Mouse (Mus musculus) T-cell, adult 2 months (primary cell): ENCODE measurements around the gene Cd2bp2.

Experiments
- DNase-seq: peaks from one replicate; pipeline ENCODE4 v3.0.0; 2022; ENCODE audit warnings: low spot score

Cd2bp2 gene

GRCm38 (mm10) chr7:127190672-127191071, 5.2 kb downstream of the Cd2bp2 start:
- no peak for DNase-seq

DNA sequence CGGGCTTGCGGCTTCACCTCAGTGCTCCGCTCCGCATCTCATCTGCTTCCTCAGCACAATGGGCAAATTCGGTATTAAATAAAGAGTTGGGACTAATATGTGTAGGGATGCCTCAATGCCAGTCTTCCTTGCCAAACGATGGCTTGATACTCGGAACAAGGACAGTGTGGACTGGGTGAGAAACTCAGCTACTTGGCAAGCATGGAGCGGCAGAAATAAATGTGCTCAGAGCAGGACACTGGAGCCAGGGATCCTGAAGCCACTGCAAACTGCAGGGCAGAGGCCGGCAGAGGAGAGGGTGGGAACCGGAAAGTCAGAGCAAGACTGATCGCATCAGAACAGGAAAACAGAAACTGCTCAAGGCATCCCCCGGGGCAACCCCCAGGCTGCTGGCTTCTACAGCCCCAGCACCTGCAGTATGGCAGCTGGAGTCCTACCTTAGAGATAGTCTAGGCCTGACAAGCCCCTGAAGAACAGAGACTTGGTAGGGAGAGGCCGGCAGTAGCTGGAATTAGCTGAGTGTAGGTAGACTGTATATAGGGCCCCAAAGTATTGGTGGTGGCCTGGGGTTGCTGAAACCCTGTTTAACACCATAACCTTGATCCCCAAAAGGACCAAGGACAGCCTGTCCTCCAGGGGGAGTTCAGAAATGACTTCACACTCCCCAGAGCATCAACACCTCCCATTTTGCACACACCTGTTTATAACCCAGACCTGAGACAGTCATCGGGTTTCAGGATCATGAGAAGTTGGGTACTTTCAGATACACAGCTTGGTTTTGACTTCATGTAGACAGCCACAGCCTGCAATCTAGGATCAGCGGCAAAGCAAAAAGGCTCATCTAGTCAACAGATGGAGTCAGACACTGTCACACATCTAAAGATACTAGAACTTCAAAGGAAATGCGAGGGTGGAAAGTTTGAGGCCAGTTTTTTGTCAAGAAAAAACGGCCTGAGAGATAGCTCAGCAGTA, 7.3 kb downstream of the Cd2bp2 start:
- DNase-seq = peak; percentile 53

- DNase-seq = no peak
Observed at GRCm38 (mm10) chr7:127187351-127187750, 8.5 kb downstream of the Cd2bp2 start.

GRCm38 (mm10) chr7:127185601-127186000, 10.2 kb downstream of the Cd2bp2 start:
- DNase-seq = peak; percentile 32

DNA sequence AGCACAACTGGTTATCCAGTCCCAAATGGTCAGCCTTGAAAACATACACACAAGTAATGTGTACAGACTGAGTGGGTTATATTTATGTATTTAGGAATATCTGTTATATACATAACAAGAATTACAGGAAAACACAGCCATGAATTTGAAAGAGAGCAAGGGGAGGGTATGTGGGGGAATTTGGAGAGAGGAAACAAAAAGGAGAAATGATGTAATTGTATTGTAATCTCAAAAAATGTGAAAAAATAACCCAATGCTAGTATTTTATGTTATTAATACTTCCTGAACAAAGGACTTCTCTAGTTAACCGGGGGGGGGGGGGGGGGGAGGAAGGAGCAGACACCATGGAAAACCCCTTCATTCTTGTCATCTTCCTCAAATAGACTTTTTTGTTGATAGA, 11.1 kb downstream of the Cd2bp2 start:
- no peak for DNase-seq

DNA sequence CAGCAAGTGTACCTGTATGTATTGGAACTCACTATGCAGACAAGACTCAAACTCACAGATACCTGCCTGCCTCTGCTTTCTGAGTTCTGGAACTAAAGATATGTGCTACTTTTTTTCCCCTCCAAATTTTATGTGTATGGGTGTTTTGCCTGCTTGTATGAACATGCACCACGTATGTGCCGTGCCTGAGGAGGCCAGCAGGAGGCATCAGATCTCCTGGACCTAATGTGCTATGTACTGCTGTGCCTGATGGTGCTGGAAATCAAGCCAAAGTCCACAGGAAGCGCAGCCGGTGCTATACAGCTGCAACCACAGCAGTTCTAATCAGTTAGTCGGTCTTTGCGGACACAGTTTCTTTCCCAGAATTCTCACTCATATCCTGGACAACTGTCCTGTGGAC, 12.0 kb downstream of the Cd2bp2 start:
- DNase-seq = peak; percentile 27

- no peak for DNase-seq
Observed at GRCm38 (mm10) chr7:127183345-127183744, 12.5 kb downstream of the Cd2bp2 start.

- peak; percentile 39 for DNase-seq
Observed at GRCm38 (mm10) chr7:127181724-127182123, 14.1 kb downstream of the Cd2bp2 start.

GRCm38 (mm10) chr7:127180783-127181182, 15.1 kb downstream of the Cd2bp2 start:
- DNase-seq = peak; percentile 81

DNA sequence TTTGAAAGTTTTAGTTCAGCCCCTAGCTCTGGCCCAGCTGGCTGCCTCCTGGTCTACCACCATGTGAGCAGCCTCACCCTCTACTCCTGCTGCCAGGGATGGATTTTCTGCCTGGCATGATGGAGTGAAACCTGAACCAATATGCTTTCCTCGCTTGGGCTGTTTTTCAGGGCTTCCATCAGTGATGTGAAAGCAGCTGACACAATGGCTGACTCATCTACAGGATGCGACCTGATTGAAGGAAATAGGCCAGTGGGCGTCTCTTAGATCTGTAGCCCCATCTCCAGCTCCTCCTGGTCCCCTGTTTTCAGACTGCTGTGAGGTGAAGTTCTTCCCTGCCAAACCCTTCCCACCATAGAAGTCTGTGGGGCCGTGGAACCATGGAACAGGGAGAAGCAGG, 18.9 kb downstream of the Cd2bp2 start:
- no peak for DNase-seq

- peak; percentile 37 for DNase-seq
Observed at GRCm38 (mm10) chr7:127166501-127166900, 29.3 kb downstream of the Cd2bp2 start.

DNA sequence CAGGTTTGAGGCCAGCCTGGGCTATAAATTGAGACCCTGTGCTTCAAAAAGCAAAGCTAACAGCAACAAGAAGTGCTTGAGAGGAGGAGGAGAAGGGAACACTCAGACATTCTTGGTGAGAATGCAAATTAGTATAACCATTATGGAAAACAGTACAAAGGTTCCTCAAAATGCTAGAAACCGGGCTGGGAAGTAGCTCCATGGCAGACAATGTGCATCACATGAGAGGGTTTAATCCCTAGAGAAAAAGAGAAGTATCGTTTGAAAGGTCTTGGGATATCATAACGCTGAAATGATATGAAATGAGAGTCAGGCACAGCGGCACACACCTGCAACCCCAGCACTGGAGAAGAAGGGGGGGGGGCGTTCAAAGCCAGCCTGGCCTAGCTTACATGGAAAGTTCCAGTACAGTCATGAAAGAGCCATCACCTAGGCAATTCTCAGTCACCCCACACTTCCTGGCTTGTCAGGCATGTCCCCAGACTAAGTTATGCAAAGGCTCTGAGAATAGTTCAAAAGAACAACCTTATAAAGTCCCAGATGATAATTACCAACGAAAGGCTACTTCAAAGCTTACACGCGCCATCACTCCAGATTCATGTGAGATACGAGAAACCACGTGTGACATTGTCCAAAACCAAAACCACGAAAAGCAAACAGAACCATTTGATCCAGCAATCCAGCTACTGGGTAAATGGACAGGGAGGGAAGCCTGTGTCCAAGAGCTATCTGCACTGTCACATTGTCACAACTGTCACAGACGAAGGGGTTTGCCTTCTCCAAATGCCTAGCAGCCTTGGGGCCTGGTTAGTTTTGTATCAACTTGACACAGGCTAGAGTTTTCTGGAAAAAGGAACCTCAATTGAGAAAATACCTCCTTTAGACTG, 30.0 kb downstream of the Cd2bp2 start:
- peak; percentile 7 for DNase-seq

GRCm38 (mm10) chr7:127164002-127164401, 31.8 kb downstream of the Cd2bp2 start:
- DNase-seq = no peak

DNA sequence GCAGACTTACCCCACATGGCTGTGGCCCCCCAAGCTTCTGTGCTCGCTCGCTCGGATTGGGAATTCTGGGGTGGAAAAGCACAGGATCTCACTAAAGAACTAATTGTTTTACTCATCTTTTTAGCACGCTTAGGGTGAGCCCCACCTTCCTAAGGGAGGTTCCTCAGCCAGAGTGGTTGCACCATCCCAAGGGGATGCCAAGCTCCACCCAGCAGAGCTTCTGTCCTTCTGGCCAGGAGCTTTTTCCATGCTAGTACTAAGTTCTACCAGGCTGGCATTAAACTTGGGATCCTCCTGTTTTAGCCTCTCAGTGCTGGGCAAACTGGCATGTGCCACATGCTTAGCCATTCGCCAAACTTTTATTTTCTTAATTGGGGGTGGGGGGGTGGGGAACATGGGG, 33.3 kb downstream of the Cd2bp2 start:
- DNase-seq = no peak

DNA sequence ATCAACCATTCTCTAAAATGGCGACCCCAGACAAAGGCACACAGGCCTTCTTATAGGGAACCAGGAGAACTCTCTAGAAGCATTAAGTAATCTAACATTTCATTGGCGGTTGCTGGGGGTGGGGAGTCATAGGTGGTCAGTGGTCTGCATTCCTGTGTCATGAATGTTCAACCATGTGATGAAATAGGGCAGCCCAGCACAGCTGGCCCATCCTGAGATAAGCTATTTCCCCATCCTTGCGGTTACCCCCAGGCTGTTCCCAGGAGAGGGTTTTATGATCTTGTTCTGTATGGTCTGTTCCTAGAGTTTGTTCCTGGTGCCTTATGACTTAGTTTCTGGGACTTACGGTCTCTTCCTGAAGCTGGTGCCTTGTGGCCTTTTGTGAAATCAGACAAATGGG, 38.3 kb downstream of the Cd2bp2 start:
- DNase-seq = no peak

GRCm38 (mm10) chr7:127153477-127153876, 42.4 kb downstream of the Cd2bp2 start:
- no peak for DNase-seq

DNA sequence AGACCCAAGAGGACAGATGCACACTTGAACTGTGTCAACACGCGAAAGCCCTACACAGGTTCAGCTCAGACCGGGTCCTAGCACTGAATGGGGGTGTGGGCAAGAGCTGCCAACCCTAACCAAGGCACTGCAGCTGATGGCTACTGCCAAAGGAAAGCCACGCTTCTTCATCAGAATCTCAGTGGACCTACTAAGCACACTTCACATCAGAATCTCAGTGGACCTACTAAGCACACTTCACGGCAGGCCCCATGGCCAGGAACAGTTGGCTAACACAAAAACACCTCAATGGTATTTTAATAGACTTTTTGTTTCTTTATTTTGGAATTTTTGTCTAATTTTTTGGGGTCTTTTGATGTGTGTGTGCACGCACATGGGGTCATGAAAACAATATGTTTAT, 43.4 kb downstream of the Cd2bp2 start:
- no peak for DNase-seq

DNA sequence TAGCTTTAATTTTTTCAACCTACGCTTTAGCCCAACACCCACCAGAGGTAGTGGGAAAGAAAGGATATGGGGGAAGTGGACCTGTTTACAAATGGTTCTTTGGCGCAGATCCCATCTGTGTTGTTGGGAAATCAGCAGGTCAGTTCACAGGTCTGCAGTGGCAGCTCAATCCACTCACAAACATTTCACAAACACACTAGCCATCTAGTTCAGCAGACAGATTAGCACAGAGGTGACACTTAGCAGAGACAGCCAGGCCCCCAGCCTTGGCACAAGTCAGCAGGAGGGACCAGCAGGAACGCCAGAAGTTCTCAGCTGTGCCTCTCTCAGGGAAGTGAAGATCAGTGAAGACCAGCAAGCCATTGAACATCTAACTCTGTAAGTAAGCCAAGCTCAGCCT, 47.9 kb downstream of the Cd2bp2 start:
- no peak for DNase-seq

- DNase-seq = no peak
Observed at GRCm38 (mm10) chr7:127146267-127146603, 49.6 kb downstream of the Cd2bp2 start.

GRCm38 (mm10) chr7:127145387-127146266, 50.2 kb downstream of the Cd2bp2 start:
- no peak for DNase-seq

DNA sequence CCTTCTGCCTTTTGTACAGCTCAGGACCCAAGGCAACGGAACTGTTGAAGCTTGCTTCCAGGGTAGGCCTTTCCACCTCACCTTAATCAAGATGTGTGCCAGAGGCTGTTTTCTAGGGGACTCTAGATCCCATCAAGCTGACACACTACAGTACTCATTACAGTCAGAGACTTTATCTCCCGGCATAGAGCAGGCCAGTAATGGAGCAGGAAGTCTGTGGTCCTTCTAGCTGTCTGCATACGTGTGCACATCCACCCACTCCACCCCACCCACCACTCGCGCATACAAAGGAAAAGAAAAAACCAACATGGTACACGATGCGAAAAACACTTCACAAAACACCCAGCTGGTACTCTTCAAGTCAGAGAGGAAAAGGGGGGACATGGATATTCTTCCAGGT, 51.4 kb downstream of the Cd2bp2 start:
- DNase-seq = peak; percentile 83

- no peak for DNase-seq
Observed at GRCm38 (mm10) chr7:127142666-127143065, 53.2 kb downstream of the Cd2bp2 start.
